Mouse (Mus musculus): Measurements from ENCODE around the gene Batf2.

DNA sequence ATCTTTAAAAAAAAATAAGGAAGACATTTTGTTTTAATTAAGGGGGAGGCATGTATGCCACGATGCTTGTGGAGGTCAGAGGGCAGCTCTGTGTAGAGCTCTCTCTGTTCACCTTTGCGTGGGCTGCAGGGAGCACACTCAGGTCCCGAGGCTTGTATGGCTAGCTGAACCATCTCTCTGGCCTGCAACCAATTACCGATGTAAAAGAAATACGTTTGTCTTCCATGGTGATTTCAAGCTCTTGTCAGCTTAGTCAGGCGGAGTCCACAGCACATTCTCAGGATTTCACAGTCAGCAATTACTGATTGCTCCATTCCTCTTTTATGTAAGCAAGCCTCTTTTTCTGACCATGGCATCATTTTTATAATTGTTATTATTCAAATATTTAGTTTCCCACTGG is 39.6 kb upstream of the Batf2 start:
- TF ChIP-seq CTCF (IDR thresholded peaks at IDR 0.05; ENCODE audit: extremely low read depth, insufficient read depth, insufficient read length, insufficient replicate concordance) (no peak), POLR2A (IDR thresholded peaks at IDR 0.05; ENCODE audit: low read depth, low read length) (no peak)

All from spleen, adult 2 months (tissue).